In genomic region chr5:123907631-123907977, GRCm38 (mm10) we compare ENCODE assay signal across 8 mouse cellular contexts. TPM values are rescaled to one million over a fixed set of nuclear protein-coding genes. Genes with fewer than 3 reads are reported as not detected.
DNase-seq lines count a peak whose midpoint lies in the region; ATAC-seq and TF ChIP-seq lines count a peak whose summit lies in the region.

No protein-coding gene starts in this region.

- no peak for TF ChIP-seq POLR2A in lung, adult 2 months (IDR thresholded peaks at IDR 0.05; ENCODE audit: borderline replicate concordance, extremely low read depth, low read depth, low read length)
- no peak for TF ChIP-seq POLR2A in embryonic fibroblast, embryonic 13.5 days (IDR thresholded peaks at IDR 0.05; ENCODE audit: low read depth, low read length)

- peak overlapping the region; percentile 94 for H3K4me2 ChIP-seq in limb, embryonic 13.5 days (replicated peaks)
- peak overlapping the region; percentile 83 for H3K4me2 ChIP-seq in neural tube, embryonic 15.5 days

- H3K27me3 ChIP-seq in limb, embryonic 13.5 days: no peaks in the 10 kb centered on the region
- H3K27me3 ChIP-seq in neural tube, embryonic 15.5 days (replicated peaks): no peaks in the 10 kb centered on the region

- no peaks in the 10 kb centered on the region for H3K9me3 ChIP-seq in limb, embryonic 13.5 days
- H3K9me3 ChIP-seq in neural tube, embryonic 15.5 days (replicated peaks): no peaks in the 10 kb centered on the region

- 2% methylated on average over 10 of the region's 10 CpGs for WGBS in lung, adult 2 months
- WGBS in limb, embryonic 13.5 days: 4% methylated on average over 10 of the region's 10 CpGs
- WGBS in neural tube, embryonic 15.5 days: 4% methylated on average over 10 of the region's 10 CpGs

- peak overlapping the region; percentile 86 for H3K27ac ChIP-seq in embryonic fibroblast, embryonic 13.5 days (ENCODE audit: insufficient read depth, low read length)
- H3K27ac ChIP-seq in limb, embryonic 13.5 days: peak overlapping the region; percentile 87; the same call in 1 of the 2 replicates
- H3K27ac ChIP-seq in neural tube, embryonic 15.5 days (replicated peaks): peak overlapping the region; percentile 90

- H3K4me1 ChIP-seq in lung, adult 2 months (ENCODE audit: control insufficient read depth, insufficient read depth, low read length): peaks cover 4% of the 10 kb centered on the region; the same call in 1 of the 2 replicates
- H3K4me1 ChIP-seq in embryonic fibroblast, embryonic 13.5 days (ENCODE audit: control insufficient read depth, insufficient read depth, low read length): peaks cover 12% of the 10 kb centered on the region
- H3K4me1 ChIP-seq in limb, embryonic 13.5 days: peaks cover 17% of the 10 kb centered on the region
- peaks cover 23% of the 10 kb centered on the region for H3K4me1 ChIP-seq in neural tube, embryonic 15.5 days

- H3K4me3 ChIP-seq in lung, adult 2 months (replicated peaks; ENCODE audit: extremely low read depth, low read depth, low read length): peak overlapping the region; percentile 93
- H3K4me3 ChIP-seq in embryonic fibroblast, embryonic 13.5 days (ENCODE audit: insufficient read depth, low read length): peak overlapping the region; percentile 93
- H3K4me3 ChIP-seq in limb, embryonic 13.5 days: peak overlapping the region; percentile 73
- H3K4me3 ChIP-seq in neural tube, embryonic 15.5 days (replicated peaks): peak overlapping the region; percentile 89

- H3K36me3 ChIP-seq in limb, embryonic 13.5 days: peaks cover 44% of the 10 kb centered on the region
- H3K36me3 ChIP-seq in neural tube, embryonic 15.5 days: peaks cover 29% of the 10 kb centered on the region

- TF ChIP-seq CTCF in lung, adult 2 months (IDR thresholded peaks at IDR 0.05; ENCODE audit: insufficient read depth, low read length): no peak
- no peak for TF ChIP-seq CTCF in embryonic fibroblast, embryonic 13.5 days (IDR thresholded peaks at IDR 0.05; ENCODE audit: borderline replicate concordance, insufficient read depth, low read length)

- H3K9ac ChIP-seq in limb, embryonic 13.5 days: peak overlapping the region; percentile 99
- H3K9ac ChIP-seq in neural tube, embryonic 15.5 days (replicated peaks): peak overlapping the region; percentile 98

- 0 out of 2 replicates have a peak, but pooled peaks have one; percentile 8 for ATAC-seq in limb, embryonic 13.5 days (ENCODE audit: low FRiP score, low read depth)
- ATAC-seq in neural tube, embryonic 15.5 days (ENCODE audit: low FRiP score): no peak
- ATAC-seq in activated CD4-positive, CD25-positive, alpha-beta regulatory T cell, adult 4 months: no peak

- no peak for DNase-seq in lung, adult 2 months
- DNase-seq in lung, postnatal 25 days (ENCODE audit: low spot score): no peak
- DNase-seq in retina, postnatal 1 day: no peak
- no peak for DNase-seq in c-Kit-positive CD71-positive TER-119-positive erythroid progenitor cells, embryonic 14.5 days (ENCODE audit: low spot score)

RNA-seq across cellular contexts. Expression of gene Denr, which starts 0.6 kb away (rescaled TPM):
- polyA plus RNA-seq in lung, adult 2 months (2012; rRNA removed): 18.7 and 20.3 TPM in 2 replicates
- polyA plus RNA-seq in embryonic fibroblast, embryonic 13.5 days (2011; ENCODE audit: insufficient read length, low read depth, missing spikeins): 110 and 137 TPM in 2 replicates
- polyA plus RNA-seq in limb, embryonic 13.5 days (2015; fragmentation: Nextera tagmentation; extraction: Ambion mirVana): 165 and 167 TPM in 2 replicates
- polyA plus RNA-seq in neural tube, embryonic 15.5 days (2015; fragmentation: Nextera tagmentation; extraction: Ambion mirVana): 120 and 123 TPM in 2 replicates
- 10 to 100 TPM; 81.2 to 84.6 TPM for polyA plus RNA-seq in activated CD4-positive, CD25-positive, alpha-beta regulatory T cell, adult 4 months (2017; shearing (Covaris generic))

RNA-seq across cellular contexts. Expression of gene Gm43518, which starts 19.6 kb away (rescaled TPM):
- 0.41 and 0.53 TPM in 2 replicates for polyA plus RNA-seq in lung, adult 2 months (2012; rRNA removed)
- 1.4 and 2.0 TPM in 2 replicates for polyA plus RNA-seq in embryonic fibroblast, embryonic 13.5 days (2011; ENCODE audit: insufficient read length, low read depth, missing spikeins)
- polyA plus RNA-seq in limb, embryonic 13.5 days (2015; fragmentation: Nextera tagmentation; extraction: Ambion mirVana): 4.1 and 5.5 TPM in 2 replicates
- 4.3 and 5.9 TPM in 2 replicates for polyA plus RNA-seq in neural tube, embryonic 15.5 days (2015; fragmentation: Nextera tagmentation; extraction: Ambion mirVana)
- 1 to 10 TPM; 3.1 to 3.7 TPM for polyA plus RNA-seq in activated CD4-positive, CD25-positive, alpha-beta regulatory T cell, adult 4 months (2017; shearing (Covaris generic))

RNA-seq across cellular contexts. Expression of gene Ccdc62, which starts 22.9 kb away (rescaled TPM):
- polyA plus RNA-seq in lung, adult 2 months (2012; rRNA removed): 2.0 and 3.2 TPM in 2 replicates
- polyA plus RNA-seq in embryonic fibroblast, embryonic 13.5 days (2011; ENCODE audit: insufficient read length, low read depth, missing spikeins): 3.1 and 8.0 TPM in 2 replicates
- polyA plus RNA-seq in limb, embryonic 13.5 days (2015; fragmentation: Nextera tagmentation; extraction: Ambion mirVana): 7.0 and 7.4 TPM in 2 replicates
- 5.0 and 6.6 TPM in 2 replicates for polyA plus RNA-seq in neural tube, embryonic 15.5 days (2015; fragmentation: Nextera tagmentation; extraction: Ambion mirVana)
- polyA plus RNA-seq in activated CD4-positive, CD25-positive, alpha-beta regulatory T cell, adult 4 months (2017; shearing (Covaris generic)): 1 to 10 TPM; 6.1 to 6.9 TPM

RNA-seq across cellular contexts. Expression of gene Hcar1, which starts 27.8 kb away (rescaled TPM):
- 1.4 and 2.7 TPM in 2 replicates for polyA plus RNA-seq in lung, adult 2 months (2012; rRNA removed)
- 0.16 TPM in 1 of 2 replicates, not detected in the other for polyA plus RNA-seq in embryonic fibroblast, embryonic 13.5 days (2011; ENCODE audit: insufficient read length, low read depth, missing spikeins)
- polyA plus RNA-seq in limb, embryonic 13.5 days (2015; fragmentation: Nextera tagmentation; extraction: Ambion mirVana): 0.17 and 0.24 TPM in 2 replicates
- 0.49 and 0.65 TPM in 2 replicates for polyA plus RNA-seq in neural tube, embryonic 15.5 days (2015; fragmentation: Nextera tagmentation; extraction: Ambion mirVana)
- polyA plus RNA-seq in activated CD4-positive, CD25-positive, alpha-beta regulatory T cell, adult 4 months (2017; shearing (Covaris generic)): not detected

RNA-seq across cellular contexts. Expression of gene Hcar2, which starts 42.3 kb away (rescaled TPM):
- polyA plus RNA-seq in lung, adult 2 months (2012; rRNA removed): 6.0 and 12.9 TPM in 2 replicates
- not detected in 2 replicates for polyA plus RNA-seq in embryonic fibroblast, embryonic 13.5 days (2011; ENCODE audit: insufficient read length, low read depth, missing spikeins)
- polyA plus RNA-seq in limb, embryonic 13.5 days (2015; fragmentation: Nextera tagmentation; extraction: Ambion mirVana): 0.19 and 0.64 TPM in 2 replicates
- polyA plus RNA-seq in neural tube, embryonic 15.5 days (2015; fragmentation: Nextera tagmentation; extraction: Ambion mirVana): 0.13 TPM in 1 of 2 replicates, not detected in the other
- polyA plus RNA-seq in activated CD4-positive, CD25-positive, alpha-beta regulatory T cell, adult 4 months (2017; shearing (Covaris generic)): not detected
